Mouse (Mus musculus) lung, postnatal 4 days (tissue): ENCODE measurements around the gene Cic.
"Not testable (repeated sequence)": the region's sequence is repeated elsewhere in the genome, so short reads cannot be mapped to it uniquely, and the experiment has no call there.

Experiments
- DNase-seq, 2 experiments: peaks; one replicate each; pipeline ENCODE4 v3.0.0; 2021

Gene Cic

DNA sequence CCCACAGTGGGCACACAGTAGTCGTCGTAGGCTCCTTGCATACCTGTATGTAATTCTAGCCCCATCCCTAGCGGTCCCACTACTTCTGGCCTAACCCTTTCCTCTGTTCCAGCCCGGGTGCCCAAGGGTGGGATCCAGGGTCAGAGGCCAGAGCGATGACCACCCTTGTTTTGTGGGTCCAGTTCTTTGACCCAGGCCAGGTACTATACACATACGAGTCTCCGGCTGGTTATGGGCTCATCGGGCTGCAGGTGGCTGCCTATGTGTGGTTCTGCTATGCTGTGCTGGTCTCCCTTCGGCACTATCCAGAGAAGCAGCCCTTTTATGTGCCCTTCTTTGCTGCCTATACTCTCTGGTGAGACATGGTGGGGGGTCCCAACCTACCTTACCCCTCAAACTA is 41.9 kb downstream of the Cic start:
- DNase-seq: no peak

DNA sequence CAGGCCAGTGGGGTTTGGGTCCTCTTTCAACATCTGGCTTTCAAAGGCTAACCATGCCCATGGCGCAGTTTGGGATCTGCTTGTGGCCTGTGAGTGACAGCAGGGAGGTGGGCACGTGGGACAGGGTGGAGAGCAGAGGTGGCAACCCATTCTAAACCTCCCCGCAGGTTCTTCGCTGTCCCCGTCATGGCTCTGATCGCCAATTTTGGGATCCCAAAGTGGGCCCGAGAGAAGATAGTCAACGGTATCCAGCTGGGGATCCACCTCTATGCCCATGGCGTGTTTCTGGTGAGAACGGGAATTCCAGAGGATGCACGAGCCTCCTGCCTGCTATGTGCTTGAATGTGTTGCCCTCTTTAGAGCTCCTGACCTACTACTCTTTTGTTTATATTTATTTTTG is 43.7 kb downstream of the Cic start:
- no peak for DNase-seq

DNA sequence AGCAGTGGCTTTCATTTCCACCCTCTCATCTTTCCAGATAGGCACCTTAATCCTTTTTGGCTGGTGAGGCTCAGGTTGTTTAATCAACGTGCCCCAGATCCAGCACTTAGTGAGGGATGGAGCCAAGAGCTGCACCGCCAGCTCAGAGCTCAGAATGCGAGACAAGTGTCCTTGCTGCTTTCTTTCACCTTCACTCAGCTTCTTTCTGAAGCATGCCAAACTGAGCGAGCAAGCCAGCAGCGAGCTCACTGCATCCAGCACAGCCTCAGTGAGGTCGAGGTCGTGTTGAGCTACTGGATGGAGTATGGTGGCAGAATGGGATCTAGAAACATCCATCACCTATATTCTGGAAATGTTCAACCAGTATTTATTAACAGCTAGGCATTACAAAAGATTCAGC is 45.8 kb downstream of the Cic start:
- DNase-seq: no peak

DNA sequence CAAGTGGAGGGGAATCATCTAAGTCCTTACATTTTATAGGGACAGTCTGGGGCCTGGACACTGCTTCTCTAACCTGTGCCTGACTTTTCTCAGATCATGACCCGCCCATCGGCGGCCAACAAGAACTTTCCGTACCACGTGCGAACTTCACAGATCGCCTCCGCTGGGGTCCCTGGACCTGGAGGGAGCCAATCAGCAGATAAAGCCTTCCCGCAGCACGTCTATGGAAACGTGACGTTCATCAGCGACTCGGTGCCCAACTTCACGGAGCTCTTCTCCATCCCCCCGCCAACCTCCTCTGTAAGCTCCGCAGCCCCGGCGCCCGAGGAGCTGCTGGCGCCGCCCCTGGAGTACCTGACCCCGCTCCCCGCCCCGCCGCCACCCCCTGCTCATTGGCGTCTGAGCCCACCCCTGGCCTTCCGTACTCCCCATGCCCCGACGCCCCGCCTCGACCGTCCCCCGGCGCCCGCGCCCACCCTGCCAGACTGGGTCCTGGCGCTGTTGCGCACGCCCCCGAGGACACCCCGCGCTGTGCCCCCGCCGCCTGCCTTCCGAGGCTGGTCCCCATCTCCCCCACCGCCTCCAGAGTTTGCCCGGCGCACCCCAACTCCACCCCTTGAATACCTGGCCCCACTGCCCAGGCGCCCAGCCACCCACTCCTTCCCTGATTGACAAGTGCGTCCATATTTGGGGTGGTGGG is 47.3 kb downstream of the Cic start:
- no peak for DNase-seq

DNA sequence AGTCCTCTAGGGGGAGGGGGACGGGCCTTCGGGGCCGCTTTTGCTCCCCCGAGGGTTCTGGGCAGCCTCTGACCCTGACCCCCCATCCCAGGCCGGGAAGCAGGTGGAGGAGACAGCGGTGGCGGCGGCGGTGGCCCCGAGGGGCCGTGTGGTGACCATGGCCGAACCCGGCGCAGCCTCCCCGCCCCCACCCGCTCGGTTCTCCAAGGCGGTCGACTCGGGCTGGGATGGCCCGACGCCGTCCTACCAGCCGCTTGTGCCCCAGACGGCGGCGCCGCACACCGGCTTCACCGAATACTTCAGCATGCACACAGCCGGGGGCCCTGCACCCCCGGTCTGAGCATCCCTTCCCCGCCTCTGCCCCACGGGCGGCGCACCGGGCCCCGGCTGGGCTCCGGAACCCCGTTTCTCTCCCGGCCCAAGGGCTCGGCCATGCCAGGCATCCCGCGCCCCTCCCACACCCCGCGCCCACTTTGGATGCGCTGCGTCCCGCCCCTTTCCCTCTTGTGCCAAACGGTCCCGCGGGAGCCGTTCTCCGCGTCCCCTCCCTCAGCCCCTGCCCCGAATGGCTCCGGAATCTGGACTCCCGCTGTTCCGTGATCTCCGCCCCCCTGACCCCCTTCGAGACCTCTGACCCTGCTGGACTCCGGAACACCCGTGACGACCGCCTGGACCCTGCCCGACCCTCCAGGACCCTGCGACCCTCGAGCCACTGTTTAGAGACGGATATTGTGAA is 48.0 kb downstream of the Cic start:
- no peak for DNase-seq

DNA sequence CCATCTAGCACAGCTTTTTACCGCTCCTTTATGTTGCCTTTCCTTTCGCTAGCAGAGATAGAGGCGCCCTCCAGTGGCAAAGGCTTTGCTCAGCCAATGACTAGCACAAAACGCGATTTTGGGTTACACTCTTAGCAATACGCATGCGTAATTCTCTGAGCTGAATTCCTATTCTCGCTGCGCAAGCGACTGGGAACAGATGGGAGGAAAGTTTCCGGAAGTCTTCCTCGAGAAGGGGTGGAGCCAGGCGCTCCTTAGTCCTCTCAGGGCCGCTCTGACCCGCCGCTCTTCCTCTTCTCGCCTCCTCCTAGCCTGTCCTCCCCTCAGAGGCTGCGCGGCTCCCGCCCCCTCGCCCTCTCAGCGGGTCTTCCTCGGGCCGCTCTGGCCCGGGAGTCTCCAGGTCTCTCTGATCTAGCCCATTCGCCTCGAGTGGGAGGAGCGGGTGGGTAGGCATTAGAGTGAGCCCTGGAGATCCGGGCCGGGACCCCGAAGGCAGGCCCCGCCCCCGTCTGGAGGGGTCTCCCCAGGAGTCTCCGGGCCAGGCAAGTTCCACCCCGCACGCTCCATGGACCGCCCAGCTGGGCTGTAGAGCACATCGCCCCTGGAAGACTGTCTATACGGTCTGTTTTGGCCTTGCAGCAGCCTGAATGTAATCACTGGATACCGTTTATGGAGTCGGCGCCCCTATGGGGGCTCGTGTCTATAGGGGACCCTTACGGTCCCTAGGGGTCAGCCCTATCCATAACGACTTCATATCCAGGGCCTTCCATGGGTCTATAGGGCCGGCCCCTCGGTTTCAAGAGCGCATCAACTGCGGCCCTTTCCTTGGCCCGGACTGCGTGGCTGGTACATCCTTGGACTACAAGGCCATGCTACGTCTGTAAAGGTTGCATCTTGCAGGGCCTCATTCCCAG is 49.3 kb downstream of the Cic start, which contains the start of gene Megf8:
Megf8 (plus strand) TSS at position 633 of the 914 bp plus-strand sequence.
- peak; percentile 97 for DNase-seq

DNA sequence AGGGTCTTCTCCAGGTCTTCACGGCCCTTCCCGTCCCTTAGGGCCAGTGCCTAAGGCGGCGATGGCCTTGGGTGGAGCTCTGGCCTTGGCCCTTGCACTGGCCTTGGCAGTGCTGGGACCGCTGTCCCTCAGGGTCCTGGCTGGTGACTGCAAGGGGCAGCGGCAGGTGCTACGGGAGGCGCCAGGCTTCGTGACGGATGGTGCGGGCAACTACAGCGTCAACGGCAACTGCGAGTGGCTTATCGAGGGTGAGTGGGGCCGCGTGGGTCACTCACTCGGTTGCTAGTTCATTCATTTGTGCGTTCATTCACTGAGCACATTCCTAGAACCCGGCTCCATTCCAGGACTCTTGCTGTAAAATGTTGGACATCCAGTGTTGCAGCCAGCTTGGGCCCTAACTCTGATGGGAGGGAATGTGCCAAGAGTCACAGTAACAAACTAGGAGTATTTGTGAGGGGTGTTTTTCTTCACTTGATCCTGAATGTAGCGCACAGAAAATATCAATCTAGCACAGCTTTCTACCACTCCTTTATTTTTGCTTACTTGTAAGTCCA is 50.0 kb downstream of the Cic start:
- DNase-seq: no peak

DNA sequence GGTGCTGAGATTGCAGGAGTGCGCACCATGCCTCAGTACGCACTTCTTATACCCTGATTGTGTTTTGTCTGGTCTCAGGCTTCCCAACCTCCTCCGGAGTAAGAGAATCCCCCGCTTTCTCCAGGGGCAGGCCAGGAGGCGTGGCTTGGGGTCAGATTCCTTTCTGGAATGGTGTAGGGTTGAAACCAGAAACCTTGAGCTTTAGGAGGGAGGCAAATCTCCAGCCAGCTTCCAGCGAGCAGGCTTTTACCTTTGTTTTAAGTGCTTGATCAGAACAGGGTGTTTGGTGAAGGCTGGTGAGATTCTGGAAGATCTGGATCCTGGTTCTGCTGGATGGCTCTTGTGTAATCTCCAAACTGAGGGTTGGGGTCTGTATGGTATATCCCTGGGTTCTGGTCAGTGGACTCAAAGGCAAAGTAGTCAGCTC is 54.6 kb downstream of the Cic start:
- peak; percentile 26 to 52 for DNase-seq

DNA sequence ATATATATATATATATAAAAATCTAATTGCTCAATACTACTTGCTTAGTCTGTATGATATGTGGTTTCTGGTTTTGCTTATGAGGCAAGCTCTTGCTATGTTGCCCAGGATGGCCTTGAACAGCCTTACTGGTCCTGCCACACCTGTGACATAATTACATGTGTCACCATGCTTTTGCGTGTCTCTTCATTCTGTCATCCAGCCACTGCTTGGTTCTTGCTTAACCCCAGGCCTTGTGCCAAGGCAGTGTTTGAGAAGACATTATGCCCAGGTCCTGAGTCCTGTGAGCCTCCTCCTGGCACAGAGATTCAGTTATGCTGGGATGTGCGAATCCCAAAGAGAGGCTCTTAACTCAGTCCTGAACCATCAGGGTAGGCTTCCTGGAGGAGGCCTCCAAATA is 55.7 kb downstream of the Cic start:
- DNase-seq: no peak

DNA sequence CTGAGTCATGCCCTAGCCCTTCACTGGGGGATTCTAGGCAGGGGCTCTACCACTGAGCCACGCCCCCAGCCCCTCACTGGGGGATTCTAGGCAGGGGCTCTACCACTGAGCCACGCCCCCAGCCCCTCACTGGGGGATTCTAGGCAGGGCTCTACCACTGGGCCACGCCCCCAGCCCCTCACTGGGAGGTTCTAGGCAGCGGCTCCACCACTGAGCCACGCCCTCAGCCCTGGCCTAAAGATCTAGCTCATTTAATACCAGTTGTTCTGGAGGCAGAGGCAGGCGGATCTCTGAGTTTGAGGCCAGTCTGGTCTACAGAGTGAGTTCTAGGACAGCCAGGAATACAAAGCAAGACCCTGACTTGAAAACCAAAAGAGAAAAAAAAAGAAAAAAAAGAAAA is 57.9 kb downstream of the Cic start:
- DNase-seq: not testable (repeated sequence)

DNA sequence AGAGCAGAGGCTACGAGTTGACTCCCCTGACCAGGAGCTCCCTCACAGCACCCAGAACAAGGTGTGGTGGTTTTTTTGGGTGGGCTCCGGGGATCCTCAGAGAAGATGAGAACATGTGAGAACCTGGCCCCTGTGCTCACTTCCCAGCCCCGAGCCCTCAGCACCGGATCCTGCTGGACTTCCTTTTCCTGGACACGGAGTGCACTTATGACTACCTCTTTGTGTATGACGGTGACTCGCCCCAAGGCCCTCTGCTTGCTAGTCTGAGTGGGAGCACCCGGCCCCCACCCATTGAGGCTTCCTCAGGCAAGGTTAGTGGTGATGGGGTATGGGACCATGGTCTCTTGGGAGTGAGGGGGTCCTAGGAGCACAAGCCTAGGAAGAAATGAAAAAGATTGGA is 58.7 kb downstream of the Cic start:
- no peak for DNase-seq

DNA sequence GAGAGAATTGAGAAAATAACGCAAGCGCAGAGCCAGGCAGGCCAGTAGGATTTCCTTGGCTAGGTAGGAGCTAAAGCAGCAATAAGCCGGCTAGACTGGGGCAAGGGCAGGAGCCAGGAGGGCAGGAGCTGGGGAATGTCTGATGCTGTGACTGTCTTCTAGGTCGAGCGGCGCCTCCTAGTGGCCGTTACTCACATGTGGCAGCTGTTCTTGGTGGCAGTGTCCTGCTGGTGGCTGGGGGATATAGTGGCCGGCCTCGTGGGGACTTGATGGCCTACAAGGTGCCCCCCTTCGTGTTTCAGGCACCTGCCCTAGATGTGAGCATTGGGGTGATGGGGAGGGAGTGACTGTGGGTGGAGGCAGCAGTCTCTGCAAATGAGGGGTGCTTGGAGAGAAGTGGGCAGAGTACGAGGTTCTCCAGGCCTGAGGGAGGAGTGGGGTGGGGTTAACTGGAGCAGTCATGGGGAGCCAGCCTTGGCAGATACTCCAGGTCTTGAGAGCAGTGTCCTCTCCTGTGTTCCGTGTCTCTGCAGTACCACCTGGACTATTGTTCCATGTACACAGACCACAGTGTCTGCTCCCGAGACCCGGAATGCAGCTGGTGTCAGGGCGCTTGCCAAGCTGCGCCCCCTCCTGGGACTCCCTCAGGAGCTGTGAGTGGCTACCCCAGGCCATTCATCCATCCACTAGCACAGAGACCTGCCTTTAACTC is 66.2 kb downstream of the Cic start:
- DNase-seq: peak; percentile 79 to 80

DNA sequence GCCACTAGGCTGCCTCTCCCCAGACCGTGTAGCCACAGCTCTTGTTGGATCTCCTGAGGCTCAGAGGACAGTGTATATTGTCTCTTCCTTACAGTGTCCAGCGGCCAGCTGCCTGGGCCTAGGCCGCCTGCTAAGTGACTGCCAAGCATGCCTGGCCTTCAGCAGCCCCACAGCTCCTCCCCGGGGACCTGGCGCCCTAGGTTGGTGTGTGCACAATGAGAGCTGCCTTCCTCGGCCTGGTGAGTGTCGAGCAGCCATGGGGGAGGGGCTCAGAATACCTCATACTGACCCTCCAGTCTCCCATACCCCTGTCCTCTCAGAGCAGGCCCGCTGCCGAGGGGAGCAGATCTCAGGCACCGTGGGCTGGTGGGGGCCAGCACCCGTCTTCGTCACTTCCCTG is 67.0 kb downstream of the Cic start:
- no peak for DNase-seq

DNA sequence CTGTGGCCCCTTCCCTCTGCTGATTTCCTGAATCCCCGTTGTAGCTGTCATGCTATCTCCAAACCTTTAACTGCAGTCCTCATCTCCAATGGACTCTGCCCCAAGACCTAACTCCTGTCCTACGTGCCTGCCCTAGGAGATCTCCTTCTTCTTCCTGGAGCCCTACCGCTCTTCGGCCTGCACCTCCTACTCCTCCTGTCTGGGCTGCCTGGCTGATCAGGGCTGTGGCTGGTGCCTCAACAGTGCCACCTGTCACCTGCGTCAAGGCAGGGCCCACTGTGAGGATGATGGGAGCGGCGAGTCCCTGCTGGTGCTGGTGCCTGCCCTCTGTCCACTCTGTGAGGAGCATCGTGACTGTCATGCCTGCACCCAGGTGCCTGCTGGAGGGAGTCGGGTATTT is 71.8 kb downstream of the Cic start:
- no peak for DNase-seq

DNA sequence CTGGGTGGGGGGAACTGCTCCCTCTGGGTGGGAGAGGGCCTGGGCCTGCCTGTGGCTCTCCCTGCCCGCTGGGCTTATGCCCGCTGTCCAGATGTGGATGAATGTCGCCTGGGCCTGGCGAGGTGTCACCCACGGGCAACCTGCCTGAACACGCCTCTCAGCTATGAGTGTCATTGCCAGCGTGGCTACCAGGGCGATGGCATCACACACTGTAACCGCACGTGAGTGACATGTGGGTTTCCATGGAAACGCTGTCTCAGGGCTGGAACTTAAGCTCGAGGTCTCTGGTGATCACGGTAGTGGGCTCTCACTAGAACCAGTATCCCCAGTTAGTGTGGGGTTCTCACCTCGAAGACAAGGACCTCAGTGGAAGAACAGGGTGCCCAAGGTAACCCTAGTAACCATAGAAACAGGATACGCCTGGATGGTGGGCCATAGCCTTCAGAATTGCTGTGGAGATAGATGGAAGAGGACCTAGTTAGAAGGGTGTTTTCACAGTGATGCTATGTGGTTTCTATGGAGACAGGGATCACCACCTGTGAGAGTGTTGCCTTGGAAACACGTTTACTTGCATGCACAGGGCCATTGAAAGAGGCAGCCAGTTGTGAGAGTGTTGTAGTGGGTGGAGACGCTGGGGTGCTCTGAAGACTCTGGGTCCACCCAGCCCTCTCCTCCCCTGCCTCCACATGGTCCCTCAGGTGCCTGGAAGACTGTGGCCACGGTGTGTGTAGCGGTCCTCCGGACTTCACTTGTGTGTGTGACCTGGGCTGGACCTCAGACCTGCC is 73.7 kb downstream of the Cic start:
- no peak for DNase-seq
